Comparison of ENCODE assay signal across 7 mouse cellular contexts in the genomic region with DNA sequence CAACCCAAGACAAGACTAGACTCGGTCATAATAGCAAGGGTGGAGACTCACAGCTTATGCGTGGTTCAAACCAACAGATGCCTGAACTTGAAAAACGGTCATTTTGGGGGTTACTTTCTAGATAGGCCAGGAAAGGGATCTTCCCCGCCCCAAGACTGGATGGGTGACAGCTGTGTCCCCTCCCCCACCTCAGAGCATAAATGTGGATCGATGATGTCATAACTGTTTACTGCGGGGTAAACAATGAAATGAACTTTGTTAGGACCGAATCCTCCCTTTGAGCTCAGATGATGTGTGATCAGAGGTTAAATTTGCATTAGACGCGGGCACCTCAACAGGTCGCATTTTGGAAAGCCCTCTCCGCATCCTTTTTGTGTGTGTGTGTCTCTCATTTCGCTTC. TPM values are rescaled to one million over a fixed set of nuclear protein-coding genes. Genes with fewer than 3 reads are reported as not detected.
DNase-seq lines count a peak whose midpoint lies in the region; ATAC-seq and TF ChIP-seq lines count a peak whose summit lies in the region.

No protein-coding gene starts in this region.

- ATAC-seq in lung, embryonic 16.5 days (ENCODE audit: low read depth), result no peak
- peak; percentile 45 for ATAC-seq in liver, postnatal 0 days

- no peak for TF ChIP-seq EP300 in liver, postnatal 0 days (IDR thresholded peaks at IDR 0.05; ENCODE audit: low read depth)

- peak overlapping the region; percentile 76 for H3K4me3 ChIP-seq in lung, embryonic 16.5 days (ENCODE audit: low read length)
- peak overlapping the region; percentile 67 for H3K4me3 ChIP-seq in liver, postnatal 0 days (ENCODE audit: low read depth, low read length)

- 4% methylated on average over 12 of the region's 12 CpGs for WGBS in lung, embryonic 16.5 days
- 6% methylated on average over 12 of the region's 12 CpGs for WGBS in liver, postnatal 0 days (ENCODE audit: insufficient replicate concordance)

- H3K27me3 ChIP-seq in lung, embryonic 16.5 days (ENCODE audit: control insufficient read depth, insufficient read depth, low read depth, low read length), result no peaks in the 10 kb centered on the region
- H3K27me3 ChIP-seq in liver, postnatal 0 days (ENCODE audit: insufficient read depth, low read length), result peaks cover 30% of the 10 kb centered on the region

- peak overlapping the region; percentile 90 for H3K9ac ChIP-seq in lung, embryonic 16.5 days (ENCODE audit: low read length)
- peak overlapping the region; percentile 79 for H3K9ac ChIP-seq in liver, postnatal 0 days (replicated peaks)

- DNase-seq in lung, postnatal 14 days, result no peak
- peak; percentile 33 for DNase-seq in heart, postnatal 4 days
- peak; percentile 57 for DNase-seq in liver, postnatal 0 days
- no peak for DNase-seq in adrenal gland, adult 8-10 months
- no peak for DNase-seq in thymus, postnatal 14 days
- DNase-seq in adrenal gland, adult 2 months, result no peak

- H3K36me3 ChIP-seq in lung, embryonic 16.5 days (ENCODE audit: control insufficient read depth, insufficient read depth, low read length), result no peaks in the 10 kb centered on the region
- no peaks in the 10 kb centered on the region for H3K36me3 ChIP-seq in liver, postnatal 0 days (replicated peaks; ENCODE audit: insufficient read depth, low read length)

- TF ChIP-seq CTCF in liver, postnatal 0 days (IDR thresholded peaks at IDR 0.05; ENCODE audit: low read depth), result no peak

- H3K4me1 ChIP-seq in lung, embryonic 16.5 days (replicated peaks; ENCODE audit: control insufficient read depth, insufficient read depth, low read length), result peaks cover 21% of the 10 kb centered on the region
- H3K4me1 ChIP-seq in liver, postnatal 0 days (ENCODE audit: insufficient read depth), result peaks cover 16% of the 10 kb centered on the region

- no peaks in the 10 kb centered on the region for H3K9me3 ChIP-seq in lung, embryonic 16.5 days (ENCODE audit: control insufficient read depth, low read length)
- H3K9me3 ChIP-seq in liver, postnatal 0 days (ENCODE audit: low read length), result no peaks in the 10 kb centered on the region

- peak overlapping the region; percentile 83 for H3K4me2 ChIP-seq in lung, embryonic 16.5 days (ENCODE audit: low read depth, low read length)
- peak overlapping the region; percentile 82 for H3K4me2 ChIP-seq in liver, postnatal 0 days (ENCODE audit: low read depth, low read length)

- H3K27ac ChIP-seq in lung, embryonic 16.5 days (ENCODE audit: low read length), result peak overlapping the region; percentile 98
- H3K27ac ChIP-seq in liver, postnatal 0 days (ENCODE audit: low read depth), result peak overlapping the region; percentile 91

RNA-seq across cellular contexts. Expression of gene Hunk, which starts 1.0 kb away (rescaled TPM):
- polyA plus RNA-seq in lung, embryonic 16.5 days (2015; fragmentation: Nextera tagmentation; extraction: Ambion mirVana), result 16.2 and 16.5 TPM in 2 replicates
- 1 to 10 TPM; 7.2 to 8.4 TPM for total RNA-seq in heart, postnatal 4 days (2021)
- 1.1 and 1.2 TPM in 2 replicates for polyA plus RNA-seq in liver, postnatal 0 days (2015; fragmentation: Nextera tagmentation; extraction: Ambion mirVana)
- total RNA-seq in adrenal gland, adult 8-10 months (2022), result 10 to 100 TPM in 2 of 4 experiments, 1 to 10 TPM in 2; 5.3 to 14.9 (median 8.2) TPM
- total RNA-seq in adrenal gland, adult 2 months (2021), result 1 to 10 TPM; 2.8 to 6.4 TPM
- 2.2 and 2.7 TPM in 2 replicates for polyA plus RNA-seq in adrenal gland, adult 2 months (2012; rRNA removed)

Comparison
In these comparisons a context has a peak if more than half of its experiments do, and no peak if none do; other contexts are left out.
1. DNase-seq: peak in heart, postnatal 4 days (single experiment) and liver, postnatal 0 days (single experiment); none in lung, postnatal 14 days (single experiment), adrenal gland, adult 8-10 months (single experiment), thymus, postnatal 14 days (single experiment) and adrenal gland, adult 2 months (single experiment).